Mouse (Mus musculus) forebrain, postnatal 0 days (tissue): Measurements from ENCODE around the gene Nsf. TPM values are rescaled to one million over a fixed set of nuclear protein-coding genes. Genes with fewer than 3 reads are reported as not detected.
A peak's percentile ranks its signal among the peaks of the same experiment; 100 is the strongest.

ENCODE experiments used
- ATAC-seq: fragments of 200-750 bp; cut with Nextera tagmentation; 2 replicates; pipeline ENCODE4 v1.8.0; 2017; ENCODE audit warnings: mild to moderate bottlenecking, moderate library complexity
- DNase-seq: peaks from one replicate; pipeline ENCODE4 v3.0.0-alpha.2; 2015
- H3K27ac ChIP-seq: fragments of 300-500 bp; sonication (generic); 2 replicates; pipeline ENCODE4 v1.5.1; 2014; ENCODE audit warnings: low read depth, mild to moderate bottlenecking, antibody characterized with exemption, low read length, moderate library complexity, mixed read lengths
- H3K27me3 ChIP-seq: fragments of 300-500 bp; sonication (generic); 2 replicates; pipeline ENCODE4 v1.6.1; 2014; ENCODE audit warnings: mild to moderate bottlenecking, low read length, mixed read lengths; ENCODE audit not compliant: insufficient read depth
- H3K36me3 ChIP-seq: fragments of 300-500 bp; sonication (generic); 2 replicates; pipeline ENCODE4 v1.6.1; 2014; ENCODE audit warnings: mild to moderate bottlenecking, moderate library complexity; ENCODE audit not compliant: insufficient read depth
- H3K4me1 ChIP-seq: fragments of 300-500 bp; sonication (generic); 2 replicates; pipeline ENCODE4 v1.6.1; 2014; ENCODE audit warnings: antibody characterized with exemption; ENCODE audit not compliant: insufficient read depth
- H3K4me2 ChIP-seq: fragments of 300-500 bp; sonication (generic); 2 replicates; pipeline ENCODE4 v1.6.1; 2014; ENCODE audit warnings: low read depth, mild to moderate bottlenecking, moderate library complexity
- H3K4me3 ChIP-seq: fragments of 300-500 bp; sonication (generic); 2 replicates; pipeline ENCODE4 v1.5.1; 2014; ENCODE audit warnings: low read depth, low read length, mixed read lengths
- H3K9ac ChIP-seq: fragments of 300-500 bp; sonication (generic); 2 replicates; pipeline ENCODE4 v1.6.1; 2014; ENCODE audit warnings: mild to moderate bottlenecking
- H3K9me3 ChIP-seq: fragments of 300-500 bp; sonication (generic); 2 replicates; pipeline ENCODE4 v1.6.1; 2016; ENCODE audit warnings: low read length
- CTCF ChIP-seq: sonication (generic); IDR thresholded peaks from 2 replicates; pipeline ENCODE4 v1.5.1; 2016; ENCODE audit warnings: antibody characterized with exemption, control low read depth, low read depth
- WGBS: fragments of 180-500 bp; shearing (Covaris S2); extraction: QIAGEN DNeasy Blood & Tissue Kit; methylation state at CpG from one replicate; pipeline ENCODE4 v1.1.7; 2014; 5-methylcytosine and 5-hydroxymethylcytosine counted together
- polyA plus RNA-seq: library from polyadenylated mRNA; unstranded; fragments of >200 nt; fragmentation: Nextera tagmentation; extraction: Ambion mirVana; gene quantifications from 2 replicates; pipeline ENCODE4 v1.2.1, GENCODE M21; 2015
- total RNA-seq: library from RNA; depleted of rRNA; stranded (reverse); fragments of >200 nt; gene quantifications from 2 replicates; pipeline ENCODE4 v1.2.3, GENCODE M21; 2014

Nsf gene
- total and polyA plus RNA-seq, 2 experiments from 2014 or later: 134 to 184 TPM

DNA sequence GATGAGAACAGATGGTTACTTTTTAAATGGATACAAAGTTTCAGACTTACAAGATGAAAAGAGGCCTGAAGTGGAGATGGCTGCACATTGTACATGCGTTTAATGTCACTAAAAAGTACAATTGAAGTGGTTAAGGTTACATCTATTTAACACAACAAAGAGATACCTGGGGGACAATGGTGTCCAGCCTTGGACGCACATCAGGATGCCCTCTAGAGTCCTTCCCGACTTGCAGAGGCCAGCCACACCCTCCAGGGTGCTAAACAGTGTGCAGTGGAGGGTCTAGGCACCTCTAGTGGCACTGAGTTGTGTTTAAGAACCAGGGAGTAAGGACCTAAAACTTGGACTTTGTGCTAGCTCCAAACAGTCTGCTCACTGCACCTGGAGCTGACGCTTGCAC is 89.4 kb downstream of the Nsf start:
- Histone ChIP-seq H3K36me3 (peaks cover 34% of the 10 kb centered on the region), H3K9me3 (no peaks in the 10 kb centered on the region), H3K9ac (no peak overlapping the region), H3K4me2 (no peak overlapping the region), H3K27me3 (no peaks in the 10 kb centered on the region), H3K27ac (no peak overlapping the region), H3K4me1 (no peaks in the 10 kb centered on the region), H3K4me3 (no peak overlapping the region)
- no peak for ATAC-seq
- no peak for TF ChIP-seq CTCF
- no peak for DNase-seq
- WGBS: 87% methylated on average over 4 of the region's 4 CpGs

DNA sequence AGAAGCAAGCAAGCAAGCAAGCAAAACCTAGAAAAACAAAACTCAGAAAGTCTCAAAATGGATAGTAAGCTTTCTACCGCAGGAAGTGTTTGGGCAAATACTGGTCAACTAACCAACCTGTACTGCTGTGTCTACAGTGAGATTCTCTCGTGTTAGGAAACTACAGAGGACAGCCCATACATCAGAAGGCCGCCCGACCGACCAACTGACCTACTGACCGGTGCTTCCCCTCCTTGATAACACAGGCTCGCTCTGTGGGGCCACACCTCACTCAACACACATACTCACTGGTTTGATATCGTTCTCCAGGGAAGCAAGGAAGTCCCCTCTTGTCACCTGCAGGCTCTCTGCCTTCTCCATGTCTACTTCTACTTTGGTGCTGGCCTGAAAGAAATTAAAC is 90.9 kb downstream of the Nsf start:
- H3K4me2 ChIP-seq: no peak overlapping the region
- no peak for DNase-seq
- no peaks in the 10 kb centered on the region for H3K4me1 ChIP-seq
- peaks cover 40% of the 10 kb centered on the region for H3K36me3 ChIP-seq
- H3K9me3 ChIP-seq: no peaks in the 10 kb centered on the region
- WGBS: 90% methylated on average over 8 of the region's 8 CpGs
- no peak overlapping the region for H3K4me3 ChIP-seq
- H3K9ac ChIP-seq: no peak overlapping the region
- TF ChIP-seq CTCF: no peak
- no peaks in the 10 kb centered on the region for H3K27me3 ChIP-seq
- ATAC-seq: no peak
- no peak overlapping the region for H3K27ac ChIP-seq

DNA sequence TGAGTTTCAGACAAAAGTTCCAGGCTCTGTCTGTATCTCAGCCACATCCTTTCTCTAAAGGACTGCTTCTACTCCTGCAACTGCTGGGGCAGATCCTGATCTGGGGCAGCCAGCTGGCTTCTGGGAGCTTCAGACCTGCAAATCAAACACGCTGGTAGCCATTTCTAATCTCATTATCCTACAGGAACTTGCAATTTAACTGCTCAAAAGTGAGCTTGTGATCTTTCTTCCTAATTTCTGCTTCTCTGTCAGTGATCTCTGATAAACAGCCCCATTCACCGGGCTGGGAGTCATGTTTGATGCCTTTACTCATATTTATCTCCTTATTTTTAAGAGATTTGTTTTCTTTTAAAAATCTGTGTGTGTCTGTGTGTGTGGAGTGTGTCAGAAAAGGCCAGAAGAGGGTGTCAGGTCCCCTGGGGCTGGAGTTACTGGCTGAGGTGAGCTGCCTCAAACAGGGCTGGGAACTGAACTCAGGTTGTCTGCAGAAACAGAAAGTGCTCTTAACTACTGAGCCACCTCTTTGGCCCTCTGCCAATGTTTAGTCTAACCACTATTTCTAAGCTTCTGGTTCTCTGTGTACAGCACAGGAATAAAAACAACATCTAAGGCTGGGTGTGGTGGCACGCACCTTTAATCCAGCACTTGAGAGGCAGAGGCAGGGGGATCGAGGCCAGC is 93.8 kb downstream of the Nsf start:
- Histone ChIP-seq H3K27ac (no peak overlapping the region), H3K4me2 (no peak overlapping the region), H3K9ac (no peak overlapping the region), H3K4me3 (no peak overlapping the region), H3K9me3 (no peaks in the 10 kb centered on the region), H3K4me1 (no peaks in the 10 kb centered on the region), H3K36me3 (peaks cover 43% of the 10 kb centered on the region), H3K27me3 (no peaks in the 10 kb centered on the region)
- TF ChIP-seq CTCF: no peak
- no peak for ATAC-seq
- 65% methylated on average over 4 of the region's 4 CpGs for WGBS
- DNase-seq: no peak

DNA sequence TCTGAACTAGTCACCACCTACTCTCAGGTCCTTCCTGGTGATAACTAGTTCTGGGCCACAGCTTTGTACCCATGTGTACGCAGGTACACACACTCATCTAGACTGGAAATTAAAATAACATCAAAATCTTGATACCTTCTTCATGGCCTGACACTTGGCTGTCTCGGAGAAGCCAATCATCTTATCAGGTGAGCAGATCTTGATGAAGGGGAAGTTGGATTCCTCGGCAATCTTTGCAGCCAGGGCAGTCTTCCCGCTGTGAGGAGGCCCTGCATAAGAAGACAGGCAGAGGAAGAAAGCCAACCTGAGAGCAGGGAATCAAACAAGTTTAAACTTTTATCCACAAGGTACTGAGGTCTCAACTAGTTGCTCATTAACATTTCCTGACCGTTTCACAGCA is 95.1 kb downstream of the Nsf start:
- H3K4me1 ChIP-seq: no peaks in the 10 kb centered on the region; the same call in 1 of the 2 replicates
- H3K9ac ChIP-seq: no peak overlapping the region
- WGBS: 54% methylated on average over 5 of the region's 5 CpGs
- H3K36me3 ChIP-seq: peaks cover 41% of the 10 kb centered on the region
- H3K9me3 ChIP-seq: no peaks in the 10 kb centered on the region
- no peak overlapping the region for H3K27ac ChIP-seq
- no peak for TF ChIP-seq CTCF
- H3K27me3 ChIP-seq: no peaks in the 10 kb centered on the region
- DNase-seq: no peak
- no peak overlapping the region for H3K4me3 ChIP-seq
- ATAC-seq: no peak
- no peak overlapping the region for H3K4me2 ChIP-seq

DNA sequence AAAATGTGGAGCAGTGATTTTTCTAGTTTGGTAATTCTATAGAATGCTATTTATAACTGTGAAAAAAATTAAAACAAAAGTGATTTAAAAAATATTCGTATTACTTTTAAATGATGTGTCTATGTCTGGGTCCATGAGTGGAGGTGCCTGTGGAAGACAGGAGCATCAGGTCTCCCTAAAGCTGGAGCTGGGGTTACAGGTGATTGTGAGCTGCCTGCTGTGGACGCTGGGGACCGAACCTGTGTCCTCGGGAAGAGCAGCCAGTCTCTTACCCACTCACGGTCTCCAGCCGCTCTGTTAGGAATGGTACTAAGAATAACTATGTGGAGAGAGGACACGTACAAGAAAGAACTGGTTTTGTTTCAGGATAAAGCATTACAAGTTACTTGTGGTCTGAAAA is 97.2 kb downstream of the Nsf start:
- TF ChIP-seq CTCF: no peak
- no peak overlapping the region for H3K9ac ChIP-seq
- peaks cover 7% of the 10 kb centered on the region for H3K4me1 ChIP-seq
- no peak overlapping the region for H3K27ac ChIP-seq
- WGBS: 92% methylated on average over 7 of the region's 7 CpGs
- no peak overlapping the region for H3K4me2 ChIP-seq
- no peaks in the 10 kb centered on the region for H3K9me3 ChIP-seq
- H3K36me3 ChIP-seq: peaks cover 27% of the 10 kb centered on the region
- no peak for ATAC-seq
- no peaks in the 10 kb centered on the region for H3K27me3 ChIP-seq
- H3K4me3 ChIP-seq: no peak overlapping the region
- DNase-seq: no peak

DNA sequence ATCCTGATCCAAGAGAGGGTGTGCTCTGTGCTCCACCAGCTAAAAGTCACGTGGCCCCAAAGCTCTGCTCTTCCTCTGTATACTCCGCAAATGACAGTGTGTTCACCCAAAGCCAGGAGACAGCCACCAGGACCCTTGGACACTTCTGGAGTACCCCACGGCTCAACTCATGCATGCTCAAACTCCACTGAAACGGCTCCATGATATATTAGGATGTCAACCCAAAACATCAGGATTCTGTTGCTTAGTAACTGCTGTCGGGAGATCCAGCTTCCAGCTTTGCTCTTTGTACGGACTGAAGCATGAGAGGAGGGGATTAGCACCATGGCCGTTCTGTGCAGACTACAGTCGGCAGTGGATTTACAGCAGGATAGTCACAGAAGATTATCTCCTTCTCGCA is 99.6 kb downstream of the Nsf start:
- Histone ChIP-seq H3K4me3 (no peak overlapping the region), H3K4me2 (no peak overlapping the region), H3K36me3 (peaks cover 21% of the 10 kb centered on the region), H3K9ac (no peak overlapping the region), H3K9me3 (no peaks in the 10 kb centered on the region), H3K4me1 (peaks cover 7% of the 10 kb centered on the region), H3K27ac (no peak overlapping the region), H3K27me3 (no peaks in the 10 kb centered on the region)
- DNase-seq (peak; percentile 27), ATAC-seq (0 out of 2 replicates have a peak, but pooled peaks have one; percentile 25)
- no peak for TF ChIP-seq CTCF
- WGBS: 18% methylated on average over 9 of the region's 9 CpGs

DNA sequence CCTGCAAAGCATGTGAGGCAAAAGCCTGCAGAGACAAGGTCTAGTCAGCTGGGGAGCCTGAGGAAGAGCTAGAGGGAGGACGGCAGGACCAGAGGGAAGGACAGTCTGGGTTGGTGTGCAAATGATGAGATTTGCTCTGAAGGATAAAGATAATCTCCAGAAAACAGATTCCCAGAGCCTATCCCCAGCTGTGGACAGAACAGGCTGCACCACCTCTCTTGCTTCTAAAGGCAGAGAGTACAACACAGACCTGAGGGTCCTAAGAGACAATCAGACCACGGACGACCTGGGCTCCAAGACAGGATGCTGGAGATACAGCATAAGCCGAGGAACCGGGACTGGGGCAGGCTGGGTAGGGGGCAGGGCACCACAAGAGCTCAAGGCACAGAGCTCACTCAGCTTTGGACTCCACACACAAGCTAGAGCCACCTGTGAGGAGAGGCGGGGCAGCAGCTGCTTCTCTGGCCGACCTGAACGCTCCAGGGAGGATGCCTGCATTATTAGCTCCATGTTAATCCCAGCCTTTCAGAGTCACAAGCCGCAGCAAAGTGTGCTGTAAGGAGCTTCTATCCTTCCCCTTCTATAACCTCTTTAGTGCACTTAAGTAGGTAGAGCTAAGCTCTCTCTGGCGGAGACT is 100.5 kb downstream of the Nsf start:
- H3K9me3 ChIP-seq: no peaks in the 10 kb centered on the region
- TF ChIP-seq CTCF: no peak
- peaks cover 20% of the 10 kb centered on the region for H3K36me3 ChIP-seq
- no peak overlapping the region for H3K27ac ChIP-seq
- H3K4me1 ChIP-seq: peaks cover 7% of the 10 kb centered on the region
- H3K9ac ChIP-seq: no peak overlapping the region
- H3K4me2 ChIP-seq: no peak overlapping the region
- DNase-seq: no peak
- H3K4me3 ChIP-seq: no peak overlapping the region
- 21% methylated on average over 10 of the region's 10 CpGs for WGBS
- no peak for ATAC-seq
- no peaks in the 10 kb centered on the region for H3K27me3 ChIP-seq
